Mouse (Mus musculus): ENCODE results near the gene Dyrk3.
A peak's percentile ranks its signal among the peaks of the same experiment; 100 is the strongest.

Gene Dyrk3

DNA sequence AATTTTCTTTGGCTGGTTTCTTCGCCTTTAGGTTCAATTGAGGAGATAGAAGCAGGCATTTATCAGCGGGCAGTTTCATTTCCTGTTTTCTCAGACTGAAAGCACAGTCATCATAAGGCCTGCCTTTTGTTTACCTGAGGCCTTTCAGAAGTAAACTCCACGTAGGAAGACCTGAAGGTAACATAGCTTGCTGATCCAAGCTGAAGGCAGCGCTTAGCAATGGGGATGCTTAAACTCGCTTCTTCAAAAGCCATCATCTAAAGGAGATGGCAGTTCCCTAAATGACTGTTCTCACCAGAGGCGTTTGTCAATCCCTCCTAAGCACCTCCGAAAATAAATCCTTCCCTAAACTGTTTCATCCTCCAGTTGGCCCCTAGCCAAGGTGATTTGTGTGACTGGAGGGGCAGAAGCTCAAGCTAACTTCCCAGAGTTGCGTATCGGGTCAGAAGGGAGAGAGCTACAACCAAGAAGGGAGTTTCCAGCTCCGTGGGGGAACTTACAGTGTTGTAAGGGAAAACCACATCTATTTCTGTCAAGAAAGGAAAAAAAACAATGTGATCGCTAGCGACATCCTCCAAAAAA lies 27.5 kb downstream of the Dyrk3 start:
- no peak for DNase-seq

- no peak for DNase-seq
Measured at GRCm38 (mm10) chr1:131107575-131108308, 30.4 kb downstream of the Dyrk3 start.

DNA sequence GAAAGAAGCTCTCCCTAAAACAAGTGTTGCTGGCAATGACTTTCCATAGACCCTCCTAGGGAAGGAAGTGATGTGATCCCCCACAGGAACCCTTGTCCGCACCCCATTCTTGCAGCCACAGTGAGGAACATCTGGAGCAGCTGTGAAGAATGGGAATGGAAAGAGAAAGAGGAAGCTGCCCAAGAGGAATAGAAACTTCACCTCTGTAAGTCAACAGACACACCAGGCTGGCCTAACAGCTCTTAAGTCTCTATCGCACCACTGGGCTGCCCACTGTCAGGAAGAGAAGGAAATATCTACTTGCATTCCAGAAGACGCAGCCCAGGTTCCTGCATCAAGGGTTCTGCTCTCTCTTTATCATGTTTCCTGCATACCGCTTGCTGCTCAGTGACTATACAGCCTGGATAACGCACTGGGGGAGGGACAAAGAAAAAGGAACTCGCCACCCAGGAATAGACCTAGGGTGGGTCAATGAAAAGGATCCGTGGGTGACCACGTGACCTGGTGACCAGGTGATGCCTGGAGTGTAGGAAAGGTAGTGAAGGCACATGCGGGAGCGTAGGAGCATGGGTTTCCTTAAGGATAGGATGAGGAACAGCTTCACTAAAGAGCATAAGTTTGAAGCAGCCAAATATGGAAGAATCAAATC lies 34.2 kb downstream of the Dyrk3 start:
- no peak for DNase-seq

DNA sequence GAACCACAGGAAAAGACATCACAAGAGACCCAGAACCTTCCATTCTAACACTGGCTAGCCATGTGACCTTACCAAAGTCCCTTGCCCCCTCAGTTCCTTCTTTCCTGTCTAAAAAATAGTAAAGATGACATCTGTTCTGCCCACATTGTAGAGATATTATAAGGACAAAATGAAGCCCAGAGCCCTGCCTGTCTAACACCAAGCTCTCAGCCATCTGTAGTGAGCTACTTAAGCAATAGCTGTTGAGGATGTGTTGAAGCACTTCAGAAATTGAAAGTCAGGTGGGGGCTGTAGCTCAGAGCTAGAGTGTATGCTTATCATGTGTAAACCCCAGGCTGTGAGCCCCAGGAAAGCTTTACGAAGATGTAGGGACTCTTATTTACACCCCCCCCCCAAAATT lies 37.3 kb downstream of the Dyrk3 start:
- DNase-seq: no peak

DNA sequence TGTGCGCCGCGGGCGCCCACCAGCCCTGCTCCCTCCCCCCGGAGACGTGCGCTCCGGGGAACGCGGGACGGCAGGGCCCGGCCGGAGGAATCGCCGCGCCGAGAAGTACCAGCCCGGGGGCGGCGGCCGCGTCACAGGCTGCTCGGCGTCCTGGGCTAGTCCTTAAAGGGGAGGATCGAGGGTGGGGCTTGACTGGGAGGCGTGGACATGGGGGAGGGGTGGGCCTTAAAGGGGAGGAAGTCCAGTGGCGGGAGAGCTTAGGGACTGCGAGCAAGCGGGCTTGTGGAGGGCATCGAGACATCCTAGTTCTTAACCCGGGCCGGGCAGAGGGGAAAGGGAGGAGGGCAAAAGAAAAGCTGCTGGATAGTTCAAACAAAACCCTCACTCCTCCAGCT lies 40.4 kb downstream of the Dyrk3 start, which contains the start of gene Mapkapk2:
Gene Mapkapk2 (minus strand): TSS at position 127 of the 395 bp plus-strand sequence.
- peak; percentile 91 for DNase-seq

DNA sequence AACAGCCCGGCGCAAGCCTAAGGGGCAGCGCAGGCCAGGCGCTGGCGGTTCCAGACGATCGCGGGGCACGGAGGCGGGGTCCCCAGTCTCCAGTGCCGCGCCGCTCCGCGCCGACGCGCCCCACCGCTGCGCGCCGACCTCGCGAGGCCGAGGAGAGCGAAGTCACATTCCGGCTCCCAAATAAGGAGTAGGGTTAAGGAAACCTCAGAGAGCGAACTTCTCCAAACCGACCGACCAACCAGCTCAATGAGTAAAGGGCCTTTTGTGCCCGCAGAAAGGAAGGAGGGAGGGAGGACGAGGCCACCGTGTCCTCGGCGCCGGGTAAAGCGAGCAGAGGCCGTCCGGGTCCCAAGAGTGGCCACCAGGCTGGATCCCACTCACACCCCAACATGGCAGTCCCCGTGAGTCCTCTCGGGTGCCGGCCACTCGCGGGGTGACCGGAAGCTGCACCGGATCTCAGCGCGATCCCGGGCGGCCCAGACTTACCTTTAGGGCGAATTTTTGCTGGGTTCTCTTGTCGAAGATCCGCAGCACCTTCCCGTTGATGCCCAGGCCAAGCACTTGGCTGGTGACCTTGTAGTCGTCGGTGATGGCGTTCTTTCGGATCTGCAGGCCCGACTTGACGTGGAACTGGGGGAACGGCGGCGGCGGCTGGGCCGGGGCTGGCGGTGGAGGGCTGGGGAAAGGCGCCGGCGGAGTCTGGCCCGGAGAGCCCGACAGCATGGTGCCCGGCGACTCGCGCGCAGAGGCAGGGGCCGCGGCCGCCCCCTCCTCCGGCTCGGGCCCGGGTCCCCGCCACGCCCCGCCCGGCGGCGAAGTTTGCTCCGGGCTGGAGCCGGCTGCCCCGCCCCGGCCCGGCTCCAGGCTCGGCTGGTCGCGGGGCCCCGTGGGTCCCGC lies 41.1 kb downstream of the Dyrk3 start:
- peak; percentile 75 for DNase-seq

DNA sequence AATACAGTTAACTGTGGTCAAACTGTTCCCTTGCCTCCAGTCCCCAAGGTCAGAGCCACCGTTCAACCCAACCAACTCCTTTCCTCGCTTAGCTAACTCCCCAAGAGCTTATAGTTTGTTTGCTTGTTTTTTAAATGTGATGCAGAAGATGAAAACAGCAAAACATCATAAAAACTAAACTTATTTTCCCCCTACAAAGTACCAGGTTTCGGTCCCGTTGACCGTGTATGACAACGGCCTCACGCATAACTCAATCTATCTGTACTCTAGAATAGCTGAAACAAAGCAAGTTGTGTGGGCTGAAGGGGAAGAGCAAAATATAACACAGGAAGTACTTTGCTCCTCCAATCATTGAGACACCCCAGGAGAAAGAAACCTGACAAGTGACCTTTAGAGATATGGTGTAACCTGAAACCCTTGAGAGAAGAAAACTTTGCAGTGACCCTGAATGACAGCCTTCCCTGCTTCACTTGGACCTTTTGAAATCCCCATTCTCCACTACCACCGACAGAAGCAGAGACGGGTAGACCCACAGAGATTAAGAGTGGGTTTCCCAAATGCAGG lies 41.9 kb downstream of the Dyrk3 start:
- DNase-seq: no peak

DNA sequence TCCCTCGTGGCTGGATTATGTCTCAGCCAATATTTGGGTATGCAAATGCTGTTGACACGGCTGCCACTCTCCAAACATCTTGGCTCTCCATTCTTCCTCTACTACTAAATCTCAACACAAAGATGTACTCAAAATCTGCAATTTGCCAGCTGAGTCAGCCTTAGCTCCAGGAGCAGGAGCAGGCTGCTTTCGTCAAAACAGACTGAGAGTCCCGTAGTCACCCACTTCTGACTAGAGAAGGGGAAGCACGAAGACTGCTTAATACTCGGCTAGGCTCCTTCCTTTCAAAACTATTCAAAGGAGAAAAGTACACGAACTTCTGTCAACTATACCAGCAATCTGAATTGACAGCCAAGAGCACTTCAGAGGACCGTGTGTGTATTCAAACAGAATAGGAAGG lies 42.6 kb downstream of the Dyrk3 start:
- no peak for DNase-seq

DNA sequence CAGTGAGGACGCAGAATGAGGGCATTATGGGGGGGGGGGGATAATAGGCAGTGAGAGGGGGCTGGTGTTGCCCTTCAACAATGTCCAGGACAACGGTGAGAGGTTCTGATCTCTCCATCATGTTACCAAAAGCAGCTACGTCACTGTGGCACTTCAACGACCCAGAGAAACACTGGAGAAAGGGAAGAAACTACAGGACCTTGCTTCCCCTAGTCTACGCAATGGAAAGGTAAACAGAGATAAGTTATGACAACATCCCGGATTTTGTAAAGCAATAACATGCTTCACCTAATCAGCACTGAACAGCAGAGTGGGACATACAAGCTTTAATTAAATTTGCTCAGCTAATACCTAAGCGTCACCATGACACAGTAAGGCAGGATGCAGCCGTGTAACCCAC lies 44.3 kb downstream of the Dyrk3 start:
- DNase-seq: no peak

DNA sequence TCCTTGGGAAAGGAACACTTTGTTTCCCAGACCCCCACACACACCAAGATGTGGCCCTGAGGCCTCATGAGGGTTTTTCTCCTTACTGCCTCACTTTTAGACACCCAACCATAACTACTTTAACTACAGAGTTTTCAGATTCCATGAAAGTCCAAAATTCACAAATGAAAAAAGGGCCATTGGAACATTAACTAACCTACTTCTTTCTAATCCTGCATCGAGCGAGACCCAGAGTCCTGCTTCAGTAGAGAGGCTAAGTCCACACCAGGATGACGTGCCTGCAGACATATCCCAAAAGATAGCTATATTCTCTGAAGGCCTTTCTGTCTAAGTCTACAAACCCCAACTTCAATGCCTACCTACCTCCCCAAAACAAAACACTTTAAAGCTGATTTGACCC lies 45.3 kb downstream of the Dyrk3 start:
- no peak for DNase-seq

DNA sequence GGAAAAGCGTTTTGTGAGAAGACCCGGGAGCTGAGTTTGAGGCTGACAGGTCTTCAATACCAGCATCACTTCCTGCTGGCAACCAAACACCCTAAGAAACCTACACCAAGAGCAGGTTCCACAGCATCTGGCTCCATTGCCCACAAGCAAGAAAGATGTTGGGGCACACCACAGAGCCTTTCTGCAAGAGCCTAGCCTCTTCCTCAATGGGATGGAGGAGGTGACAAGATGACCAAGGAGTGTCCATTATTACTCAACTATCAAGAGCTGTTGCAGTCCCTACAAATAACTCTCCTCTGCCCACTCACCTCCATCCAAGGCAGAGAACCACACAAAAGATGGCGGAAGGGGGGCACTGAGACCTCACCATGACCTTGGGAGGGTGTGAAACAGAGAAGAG lies 46.0 kb downstream of the Dyrk3 start:
- no peak for DNase-seq

DNA sequence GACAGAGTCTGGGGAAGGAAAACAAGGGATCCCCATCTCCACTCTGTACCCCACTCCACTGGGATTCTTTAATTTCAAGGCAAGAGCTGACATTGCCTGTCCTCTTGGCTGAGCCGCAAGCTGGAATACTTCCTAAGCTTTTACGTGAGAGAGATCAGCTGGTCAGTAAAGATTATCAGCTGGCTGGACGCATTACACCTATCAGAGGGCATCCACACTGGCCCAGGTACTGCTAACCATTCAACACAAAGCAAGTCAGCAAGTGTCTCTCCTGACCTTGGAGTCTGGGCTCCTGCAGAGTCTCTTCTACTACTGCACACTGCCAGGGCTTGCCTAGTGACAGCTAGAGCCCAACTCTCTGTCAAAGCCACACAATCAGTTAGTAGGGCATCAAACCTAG lies 46.7 kb downstream of the Dyrk3 start:
- DNase-seq: no peak

GRCm38 (mm10) chr1:131090877-131091276 lies 47.3 kb downstream of the Dyrk3 start:
- no peak for DNase-seq

- DNase-seq: no peak
Measured at GRCm38 (mm10) chr1:131090261-131090660, 47.9 kb downstream of the Dyrk3 start.

GRCm38 (mm10) chr1:131089525-131090127 lies 48.5 kb downstream of the Dyrk3 start:
- DNase-seq: no peak

DNA sequence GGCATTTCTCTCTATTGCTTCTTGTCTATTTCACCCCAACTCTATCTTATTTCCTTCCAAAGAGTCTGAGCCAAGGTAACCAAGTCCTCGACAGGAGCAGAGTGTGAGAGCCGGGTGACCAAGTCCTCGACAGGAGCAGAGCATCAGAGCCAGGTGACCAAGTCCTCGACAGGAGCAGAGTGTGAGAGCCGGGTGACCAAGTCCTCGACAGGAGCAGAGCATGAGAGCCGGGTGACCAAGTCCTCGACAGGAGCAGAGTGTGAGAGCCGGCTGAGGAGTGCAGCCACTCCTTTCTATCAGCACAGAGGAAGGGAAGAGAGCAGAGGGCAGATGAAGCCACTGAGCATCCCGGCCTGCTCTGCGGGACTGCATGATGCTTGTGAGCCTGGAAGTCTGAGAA lies 49.6 kb downstream of the Dyrk3 start:
- no peak for DNase-seq

DNA sequence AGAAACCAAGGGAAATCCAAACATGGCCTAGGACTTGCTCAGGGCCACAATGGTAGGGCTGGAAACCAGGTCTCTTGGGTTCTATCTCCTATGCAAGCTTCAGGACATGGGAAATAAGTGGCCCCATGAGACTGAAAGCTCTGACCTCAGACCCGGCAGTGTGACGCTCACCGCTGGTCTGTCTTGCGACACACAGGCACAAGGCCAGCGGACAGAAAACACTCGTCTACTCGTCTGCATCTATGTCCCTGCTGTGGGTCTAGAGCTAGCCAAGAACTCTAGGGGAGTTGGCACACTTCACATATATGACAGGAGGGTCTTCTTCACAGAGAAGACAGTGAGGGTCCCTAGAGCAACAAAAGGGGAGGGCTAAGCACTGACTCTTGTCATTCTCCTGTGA lies 51.2 kb downstream of the Dyrk3 start:
- DNase-seq: no peak

GRCm38 (mm10) chr1:131085957-131086739 lies 52.0 kb downstream of the Dyrk3 start:
- DNase-seq: no peak

DNA sequence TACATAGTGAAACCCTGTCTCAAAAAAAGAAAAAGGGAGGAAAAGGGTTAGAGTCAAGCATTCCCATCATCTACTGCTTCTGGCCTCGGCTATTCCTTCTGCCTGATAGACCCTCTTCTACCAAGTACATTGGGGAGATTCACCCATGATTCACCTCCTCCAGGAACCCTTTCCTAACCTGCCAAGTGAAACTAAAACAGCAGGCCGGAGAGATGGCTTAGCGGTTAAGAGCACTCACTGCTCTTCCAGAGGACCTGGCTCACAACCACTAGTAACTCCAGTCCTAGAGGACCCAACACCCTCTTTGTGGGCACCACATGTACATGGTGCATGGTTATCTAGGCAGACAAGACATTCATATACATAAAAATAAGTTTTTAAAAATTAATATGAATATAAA lies 52.9 kb downstream of the Dyrk3 start:
- no peak for DNase-seq

- DNase-seq: no peak
Measured at GRCm38 (mm10) chr1:131084289-131084688, 53.9 kb downstream of the Dyrk3 start.

DNA sequence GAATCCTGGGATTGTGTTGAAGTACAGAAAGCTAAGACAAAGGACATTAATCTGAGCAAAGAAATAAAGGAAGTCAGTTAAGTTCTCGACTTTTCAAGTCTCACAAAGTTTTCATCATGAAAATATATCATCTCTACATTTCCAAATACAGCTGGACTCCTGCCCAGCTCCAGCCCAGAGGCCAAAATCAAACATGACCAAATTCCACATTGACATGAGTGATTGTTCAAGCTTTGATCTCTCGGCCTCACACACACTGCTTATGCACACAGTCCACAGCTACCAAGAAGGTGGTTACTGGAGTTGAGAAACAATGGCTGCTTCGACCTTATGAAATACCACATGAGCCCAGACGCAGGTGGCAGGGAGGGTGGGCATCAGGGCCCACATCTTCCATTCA lies 54.5 kb downstream of the Dyrk3 start:
- no peak for DNase-seq

DNA sequence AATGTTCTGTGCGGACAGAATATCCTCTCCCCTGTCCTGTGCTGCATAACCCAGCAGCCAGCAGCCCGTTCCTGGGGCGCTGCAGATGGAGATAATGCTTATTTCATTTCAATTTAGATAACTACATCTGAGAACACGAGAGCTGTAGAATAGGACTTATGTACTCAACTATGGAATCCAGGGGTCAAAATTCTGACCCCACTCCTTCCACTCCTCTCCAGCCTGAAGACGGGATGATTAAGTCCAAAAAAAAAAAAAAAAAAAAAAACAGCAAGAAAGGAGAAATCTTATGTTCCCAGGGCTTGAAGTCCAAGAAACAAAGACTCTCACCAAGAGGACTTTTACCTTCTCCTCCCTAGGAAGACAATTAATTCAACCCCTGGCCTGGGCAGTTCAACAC lies 55.0 kb downstream of the Dyrk3 start:
- DNase-seq: no peak
